Mouse (Mus musculus): Measurements from ENCODE around the gene Med15.
"Not testable (repeated sequence)": the region's sequence is repeated elsewhere in the genome, so short reads cannot be mapped to it uniquely, and the experiment has no call there.

DNA sequence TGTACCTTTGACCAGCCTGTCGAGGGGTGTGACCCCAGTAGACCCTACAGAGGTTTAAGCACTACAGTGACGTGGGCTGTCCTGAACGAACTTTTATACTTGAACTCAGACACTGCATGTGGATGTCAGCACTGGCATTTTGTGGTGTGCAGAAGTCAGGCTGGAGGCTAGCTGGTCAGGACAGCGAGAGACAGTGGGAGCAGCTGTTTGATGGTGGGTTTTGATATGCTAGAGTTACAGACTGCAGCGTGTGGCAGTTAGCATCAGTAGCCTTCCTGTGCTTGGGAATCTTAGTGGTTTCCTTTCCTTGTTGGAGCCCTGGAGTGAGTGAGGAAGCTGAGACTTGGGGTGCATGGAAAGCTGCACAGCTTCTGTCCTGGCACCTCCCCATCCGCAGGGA lies 2.2 kb upstream of the Med15 start:
- TF ChIP-seq CTCF, EP300 (IDR thresholded peaks at IDR 0.05): not testable (repeated sequence)
